Mouse (Mus musculus) left cerebral cortex, postnatal 4 days (tissue): ENCODE measurements at regions not wholly inside any gene's neighbourhood (a gene's known extent, or its start where the extent isn't known, plus 50 kb on each side); places are given as distances from the start of the nearest gene placed in this dataset.

ENCODE experiments used
- DNase-seq: peaks from one replicate; pipeline ENCODE4 v3.0.0-alpha.2; 2022
- intact Hi-C: fragments of 180-260 bp; cut with DNase I; formaldehyde crosslinking; loops from one replicate; pipeline ENCODE4 v1.15.1; 2025

- intact Hi-C loops, result no loop called here
- DNase-seq, result no peak
Measured at GRCm38 (mm10) chr9:47327575-47327974, 202.4 kb upstream of the Cadm1 start.

- no peak for DNase-seq
- intact Hi-C loops, result no loop called here
Measured at GRCm38 (mm10) chr9:47332929-47333328, 197.0 kb upstream of the Cadm1 start.

GRCm38 (mm10) chr9:47338221-47338620, 191.8 kb upstream of the Cadm1 start:
- peak; percentile 27 for DNase-seq
- intact Hi-C loops, result no loop called here

GRCm38 (mm10) chr9:47346527-47347111, 183.4 kb upstream of the Cadm1 start:
- intact Hi-C loops, result no loop called here
- DNase-seq, result no peak

- intact Hi-C loops, result no loop called here
- no peak for DNase-seq
Measured at GRCm38 (mm10) chr9:47350301-47350700, 179.7 kb upstream of the Cadm1 start.

GRCm38 (mm10) chr9:47351036-47351435, 178.9 kb upstream of the Cadm1 start:
- peak; percentile 39 for DNase-seq
- intact Hi-C loops, result no loop called here

- DNase-seq, result no peak
Measured at GRCm38 (mm10) chr9:47353017-47353416, 177.0 kb upstream of the Cadm1 start.

GRCm38 (mm10) chr9:47353972-47354371, 176.0 kb upstream of the Cadm1 start:
- intact Hi-C loops, result no loop called here
- DNase-seq, result no peak

More at GRCm38 (mm10) chr9:47353017-47353416, 177.0 kb upstream of the Cadm1 start:
- intact Hi-C loops, result no loop called here

GRCm38 (mm10) chr9:47354423-47354822, 175.6 kb upstream of the Cadm1 start:
- DNase-seq, result no peak
- intact Hi-C loops, result no loop called here

GRCm38 (mm10) chr9:47354866-47355265, 175.1 kb upstream of the Cadm1 start:
- no peak for DNase-seq
- intact Hi-C loops, result no loop called here

- intact Hi-C loops, result no loop called here
- peak; percentile 96 for DNase-seq
Measured at GRCm38 (mm10) chr9:47357756-47358399, 172.1 kb upstream of the Cadm1 start.

- no peak for DNase-seq
- intact Hi-C loops, result no loop called here
Measured at GRCm38 (mm10) chr9:47358400-47358767, 171.6 kb upstream of the Cadm1 start.

- no peak for DNase-seq
- intact Hi-C loops, result no loop called here
Measured at GRCm38 (mm10) chr9:47363086-47363485, 166.9 kb upstream of the Cadm1 start.

GRCm38 (mm10) chr9:47364762-47365161, 165.2 kb upstream of the Cadm1 start:
- intact Hi-C loops, result no loop called here

GRCm38 (mm10) chr9:47367266-47367957, 162.6 kb upstream of the Cadm1 start:
- no peak for DNase-seq
- intact Hi-C loops, result no loop called here

More at GRCm38 (mm10) chr9:47364762-47365161, 165.2 kb upstream of the Cadm1 start:
- no peak for DNase-seq

GRCm38 (mm10) chr9:47368015-47368901, 161.7 kb upstream of the Cadm1 start:
- no peak for DNase-seq
- intact Hi-C loops, result no loop called here

GRCm38 (mm10) chr9:47372296-47372695, 157.7 kb upstream of the Cadm1 start:
- intact Hi-C loops, result no loop called here
- DNase-seq, result no peak

- no peak for DNase-seq
- intact Hi-C loops, result no loop called here
Measured at GRCm38 (mm10) chr9:47374086-47374485, 155.9 kb upstream of the Cadm1 start.

GRCm38 (mm10) chr9:47376645-47377044, 153.3 kb upstream of the Cadm1 start:
- intact Hi-C loops, result no loop called here
- DNase-seq, result no peak

GRCm38 (mm10) chr9:47378541-47378940, 151.4 kb upstream of the Cadm1 start:
- intact Hi-C loops, result no loop called here
- no peak for DNase-seq

- DNase-seq, result no peak
- intact Hi-C loops, result no loop called here
Measured at GRCm38 (mm10) chr9:47380361-47380760, 149.6 kb upstream of the Cadm1 start.
